Mouse (Mus musculus) limb, embryonic 11.5 days (tissue): ENCODE measurements around the gene Ino80d. TPM values are rescaled to one million over a fixed set of nuclear protein-coding genes. Genes with fewer than 3 reads are reported as not detected.

Source experiments
- ATAC-seq: fragments of 200-750 bp; cut with Nextera tagmentation; 2 replicates; pipeline ENCODE4 v1.8.0; 2017; ENCODE audit warnings: low read depth; ENCODE audit not compliant: insufficient number of reproducible peaks, low FRiP score, low TSS enrichment
- DNase-seq: peaks from one replicate; pipeline ENCODE4 v3.0.0-alpha.2; 2015; ENCODE audit warnings: low spot score
- H3K27ac ChIP-seq: fragments of 300-500 bp; sonication (generic); replicated peaks from 2 replicates; pipeline ENCODE4 v1.5.1; 2014; ENCODE audit warnings: low read depth, mild to moderate bottlenecking, low read length
- H3K27me3 ChIP-seq: fragments of 300-500 bp; sonication (generic); 2 replicates; pipeline ENCODE4 v1.6.1; 2014; ENCODE audit warnings: mild to moderate bottlenecking, low read length, mixed read lengths; ENCODE audit not compliant: control insufficient read depth, insufficient read depth
- H3K36me3 ChIP-seq: fragments of 300-500 bp; sonication (generic); 2 replicates; pipeline ENCODE4 v1.6.1; 2014; ENCODE audit warnings: mild to moderate bottlenecking, low read length, moderate library complexity, mixed read lengths; ENCODE audit not compliant: control insufficient read depth, insufficient read depth
- H3K4me1 ChIP-seq: fragments of 300-500 bp; sonication (generic); 2 replicates; pipeline ENCODE4 v1.6.1; 2014; ENCODE audit warnings: low read length, mixed read lengths; ENCODE audit not compliant: control insufficient read depth, insufficient read depth
- H3K4me2 ChIP-seq: fragments of 300-500 bp; sonication (generic); 2 replicates; pipeline ENCODE4 v1.6.1; 2014; ENCODE audit warnings: low read depth, mild to moderate bottlenecking, moderate library complexity; ENCODE audit not compliant: severe bottlenecking
- H3K4me3 ChIP-seq: fragments of 300-500 bp; sonication (generic); 2 replicates; pipeline ENCODE4 v1.5.1; 2014; ENCODE audit warnings: low read depth, low read length
- H3K9ac ChIP-seq: fragments of 300-500 bp; sonication (generic); 2 replicates; pipeline ENCODE4 v1.6.1; 2014; ENCODE audit warnings: mild to moderate bottlenecking, low read length
- H3K9me3 ChIP-seq: fragments of 300-500 bp; sonication (generic); 2 replicates; pipeline ENCODE4 v1.6.1; 2016; ENCODE audit warnings: low read length; ENCODE audit not compliant: control insufficient read depth
- WGBS: fragments of 180-500 bp; shearing (Covaris S2); extraction: QIAGEN DNeasy Blood & Tissue Kit; methylation state at CpG from one replicate; pipeline ENCODE4 v1.1.7; 2014; 5-methylcytosine and 5-hydroxymethylcytosine counted together
- polyA plus RNA-seq: library from polyadenylated mRNA; unstranded; fragments of >200 nt; fragmentation: Nextera tagmentation; extraction: Ambion mirVana; gene quantifications from 2 replicates; pipeline ENCODE4 v1.2.1, GENCODE M21; 2014

Gene Ino80d
- polyA plus RNA-seq, 1 experiment from 2014 or later: 9.7 TPM

DNA sequence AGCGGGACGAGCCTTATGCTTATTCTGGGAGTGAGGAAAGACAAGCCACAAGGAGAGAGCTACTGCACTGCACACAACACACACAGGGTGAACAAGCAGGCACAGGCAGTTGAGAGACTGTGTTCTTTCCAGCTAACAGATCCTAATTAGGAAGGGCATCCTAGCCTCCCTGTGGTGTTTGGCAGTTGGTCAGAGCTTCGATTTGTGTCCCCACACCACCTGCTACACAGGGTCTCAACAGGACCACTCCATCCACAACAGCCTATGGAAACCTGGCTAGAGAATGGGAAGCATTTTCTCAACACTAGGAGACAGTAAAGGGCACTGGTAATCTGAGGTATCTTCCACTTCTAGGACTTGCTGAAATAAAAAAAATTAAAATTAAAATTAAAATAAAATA lies 57.1 kb downstream of the Ino80d start:
- no peaks in the 10 kb centered on the region for H3K4me1 ChIP-seq
- H3K4me3 ChIP-seq: no peak overlapping the region
- ATAC-seq (no peak), DNase-seq (no peak)
- H3K36me3 ChIP-seq: peaks cover 23% of the 10 kb centered on the region
- no peaks in the 10 kb centered on the region for H3K27me3 ChIP-seq
- H3K4me2 ChIP-seq: no peak overlapping the region
- no peak overlapping the region for H3K27ac ChIP-seq
- H3K9me3 ChIP-seq: no peaks in the 10 kb centered on the region
- H3K9ac ChIP-seq: no peak overlapping the region
- 90% methylated on average over 3 of the region's 3 CpGs for WGBS

DNA sequence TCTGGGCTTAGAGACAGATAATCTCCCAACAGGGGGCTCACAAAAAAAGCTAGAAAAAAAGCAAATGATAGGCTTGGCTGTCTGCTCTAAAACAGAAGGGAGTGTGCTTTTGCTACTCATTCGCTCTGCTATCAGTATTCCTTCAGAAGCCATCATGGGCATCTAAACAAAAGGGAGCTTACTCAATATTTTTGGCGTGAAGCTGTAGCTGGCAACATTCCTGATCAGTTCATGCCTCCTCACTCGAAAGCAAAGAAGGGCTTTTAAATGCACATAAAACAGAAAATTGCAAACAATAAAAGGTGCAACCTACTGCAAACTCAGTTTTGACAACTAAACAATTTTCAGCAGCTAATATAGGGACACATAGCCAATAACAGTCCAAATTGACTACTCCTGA lies 59.1 kb downstream of the Ino80d start:
- Histone ChIP-seq H3K27ac (no peak overlapping the region), H3K9me3 (no peaks in the 10 kb centered on the region), H3K4me2 (no peak overlapping the region), H3K9ac (no peak overlapping the region), H3K4me1 (no peaks in the 10 kb centered on the region), H3K27me3 (no peaks in the 10 kb centered on the region), H3K4me3 (no peak overlapping the region), H3K36me3 (peaks cover 13% of the 10 kb centered on the region)
- WGBS: 94% methylated on average over 3 of the region's 3 CpGs
- DNase-seq (no peak), ATAC-seq (no peak)

DNA sequence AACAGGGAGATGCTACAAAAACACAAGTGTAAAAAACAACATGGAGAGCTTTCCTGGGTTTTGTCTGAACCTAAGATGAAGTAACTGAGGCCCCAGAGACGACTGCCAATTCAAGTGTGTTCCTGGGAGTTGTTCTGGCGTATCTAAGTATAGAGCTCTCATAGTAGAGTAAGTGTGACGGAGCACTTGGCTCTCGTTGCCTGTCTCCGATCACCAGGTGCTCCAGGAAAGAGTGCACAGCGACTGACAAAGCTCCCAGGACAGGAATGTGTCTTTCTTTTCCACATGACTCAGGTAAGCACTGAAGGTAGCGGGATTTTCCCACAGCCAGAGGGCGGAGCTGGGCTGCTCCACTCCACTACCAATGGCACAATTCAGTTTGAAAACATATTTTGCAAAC lies 63.6 kb downstream of the Ino80d start:
- Histone ChIP-seq H3K9ac (no peak overlapping the region), H3K27me3 (no peaks in the 10 kb centered on the region), H3K27ac (no peak overlapping the region), H3K4me1 (no peaks in the 10 kb centered on the region), H3K4me3 (no peak overlapping the region), H3K4me2 (no peak overlapping the region), H3K9me3 (no peaks in the 10 kb centered on the region), H3K36me3 (0 out of 2 replicates have a peak, but pooled peaks cover 2% of the 10 kb centered on the region)
- ATAC-seq (no peak), DNase-seq (no peak)
- 89% methylated on average over 8 of the region's 8 CpGs for WGBS

DNA sequence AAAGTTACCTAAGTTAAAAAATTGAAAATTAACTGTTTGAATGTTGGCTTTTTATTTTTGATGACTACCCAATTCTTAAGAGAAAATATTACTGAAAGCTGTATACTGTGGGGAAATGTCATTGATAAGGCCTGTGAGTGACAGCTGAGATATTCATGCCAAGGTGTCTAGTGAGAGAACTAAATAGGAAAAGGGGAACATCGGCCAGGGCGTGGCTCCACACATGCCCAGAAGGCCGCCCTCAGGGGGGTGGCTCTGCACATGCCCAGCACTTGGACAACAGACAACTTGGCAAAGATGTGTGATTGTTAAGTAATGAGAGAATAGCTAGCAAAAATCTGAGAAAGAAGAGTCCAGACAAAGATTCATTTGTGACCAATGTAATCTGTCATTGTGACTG lies 64.5 kb downstream of the Ino80d start:
- 94% methylated on average over 3 of the region's 3 CpGs for WGBS
- Histone ChIP-seq H3K36me3 (0 out of 2 replicates have a peak, but pooled peaks cover 2% of the 10 kb centered on the region), H3K27me3 (no peaks in the 10 kb centered on the region), H3K9me3 (no peaks in the 10 kb centered on the region), H3K4me3 (no peak overlapping the region), H3K4me2 (no peak overlapping the region), H3K9ac (no peak overlapping the region), H3K27ac (no peak overlapping the region), H3K4me1 (no peaks in the 10 kb centered on the region)
- ATAC-seq (no peak), DNase-seq (no peak)

DNA sequence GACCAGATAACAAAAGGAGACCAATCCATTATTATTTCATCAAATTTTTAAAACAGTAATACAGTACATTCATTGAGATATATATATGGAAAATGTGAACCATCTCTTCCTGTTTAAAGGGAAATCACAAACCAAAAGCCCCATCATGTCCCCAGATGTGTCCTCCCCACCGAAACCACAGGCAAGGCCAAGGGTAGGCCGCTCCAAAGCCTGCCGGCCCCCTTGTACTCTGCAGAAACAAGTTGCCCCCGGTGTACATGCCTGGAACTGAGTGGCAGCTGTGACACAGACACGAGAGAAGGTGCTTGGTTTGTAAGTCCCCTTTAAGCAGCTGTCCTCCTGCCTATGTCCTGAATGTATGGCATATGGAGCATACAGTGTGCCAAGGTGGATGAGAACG lies 66.5 kb downstream of the Ino80d start:
- 90% methylated on average over 6 of the region's 6 CpGs for WGBS
- Histone ChIP-seq H3K9ac (no peak overlapping the region), H3K27ac (no peak overlapping the region), H3K4me1 (no peaks in the 10 kb centered on the region), H3K4me3 (no peak overlapping the region), H3K36me3 (0 out of 2 replicates have a peak, but pooled peaks cover 2% of the 10 kb centered on the region), H3K4me2 (no peak overlapping the region), H3K27me3 (no peaks in the 10 kb centered on the region), H3K9me3 (no peaks in the 10 kb centered on the region)
- ATAC-seq (no peak), DNase-seq (no peak)

DNA sequence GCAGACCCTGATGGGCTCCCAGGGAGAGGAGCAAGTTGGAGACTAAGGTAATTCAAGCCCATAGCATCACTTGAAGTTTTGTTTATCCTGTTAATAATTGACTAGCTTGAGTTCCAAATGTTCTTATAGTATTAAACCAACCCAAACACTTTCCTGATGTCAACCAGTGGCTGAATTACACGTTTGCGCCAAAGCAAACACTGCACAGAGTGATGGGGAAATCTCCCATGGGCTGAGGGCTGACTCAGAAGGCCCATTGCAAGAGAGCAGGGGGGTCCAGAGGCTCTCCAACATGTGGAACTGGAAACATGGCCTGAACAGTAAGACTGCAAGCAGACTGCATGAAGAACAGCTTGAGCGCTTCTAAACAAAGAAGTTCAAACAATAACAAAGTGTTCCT lies 81.5 kb downstream of the Ino80d start:
- no peak overlapping the region for H3K27ac ChIP-seq
- no peaks in the 10 kb centered on the region for H3K4me1 ChIP-seq
- H3K4me3 ChIP-seq: no peak overlapping the region
- no peak overlapping the region for H3K9ac ChIP-seq
- ATAC-seq (no peak), DNase-seq (no peak)
- 87% methylated on average over 3 of the region's 3 CpGs for WGBS
- no peaks in the 10 kb centered on the region for H3K9me3 ChIP-seq
- H3K36me3 ChIP-seq: no peaks in the 10 kb centered on the region
- no peak overlapping the region for H3K4me2 ChIP-seq
- no peaks in the 10 kb centered on the region for H3K27me3 ChIP-seq

DNA sequence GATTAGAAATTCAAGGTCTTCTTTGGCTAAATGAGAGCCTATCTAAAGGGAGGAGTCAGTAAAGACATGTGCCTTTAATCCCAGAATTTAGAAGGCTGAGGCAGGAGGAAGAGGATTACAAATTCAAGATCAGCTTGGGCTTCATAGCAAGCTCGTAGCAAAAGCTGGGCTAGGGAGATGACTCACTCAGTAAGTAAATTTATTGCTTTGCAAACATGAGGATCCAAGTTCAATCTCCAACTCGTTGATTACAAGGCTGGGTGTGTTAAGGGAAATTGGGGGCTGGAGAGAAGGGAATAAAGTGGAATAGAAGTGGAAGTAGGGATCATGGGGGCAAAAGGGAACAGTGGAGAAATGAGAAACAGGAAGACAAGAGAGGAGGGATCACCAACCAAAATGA lies 94.6 kb downstream of the Ino80d start:
- Histone ChIP-seq H3K36me3 (no peaks in the 10 kb centered on the region), H3K4me2 (no peak overlapping the region), H3K9me3 (no peaks in the 10 kb centered on the region), H3K27me3 (no peaks in the 10 kb centered on the region), H3K9ac (no peak overlapping the region), H3K27ac (no peak overlapping the region), H3K4me3 (no peak overlapping the region), H3K4me1 (no peaks in the 10 kb centered on the region)
- DNase-seq (no peak), ATAC-seq (no peak)
- WGBS: 60% methylated on average over 2 of the region's 2 CpGs

DNA sequence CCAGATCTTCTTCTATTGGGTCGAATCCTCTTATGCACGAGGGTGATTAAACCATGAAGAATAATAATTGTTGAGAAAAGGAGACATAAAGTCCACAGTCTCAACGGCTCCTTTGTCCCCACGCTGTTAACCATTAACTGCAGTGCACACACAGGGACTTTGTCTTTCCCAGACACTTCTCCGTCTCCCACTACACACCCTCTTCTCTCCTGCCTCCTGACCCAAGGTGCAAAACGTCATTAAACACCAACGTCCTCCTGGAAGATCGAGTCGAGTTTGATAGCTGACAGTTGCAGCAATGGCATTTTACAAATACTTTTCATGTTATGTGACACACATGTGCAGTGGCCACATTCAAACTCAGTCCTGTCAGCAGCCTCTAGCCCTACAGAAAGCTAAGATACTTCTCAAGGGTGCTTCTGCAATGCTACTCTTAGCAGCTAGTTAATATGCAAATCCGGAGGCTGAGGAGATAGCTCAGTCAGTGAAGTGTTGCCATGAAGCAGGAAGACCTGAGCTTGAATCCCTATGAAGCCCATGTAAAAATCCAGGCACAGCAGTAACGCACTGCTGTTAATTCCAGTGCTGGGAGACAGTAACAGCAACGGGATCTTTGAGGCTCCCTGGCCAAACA lies 109.3 kb downstream of the Ino80d start:
- no peaks in the 10 kb centered on the region for H3K9me3 ChIP-seq
- DNase-seq: no peak
- 63% methylated on average over 12 of the region's 12 CpGs for WGBS

DNA sequence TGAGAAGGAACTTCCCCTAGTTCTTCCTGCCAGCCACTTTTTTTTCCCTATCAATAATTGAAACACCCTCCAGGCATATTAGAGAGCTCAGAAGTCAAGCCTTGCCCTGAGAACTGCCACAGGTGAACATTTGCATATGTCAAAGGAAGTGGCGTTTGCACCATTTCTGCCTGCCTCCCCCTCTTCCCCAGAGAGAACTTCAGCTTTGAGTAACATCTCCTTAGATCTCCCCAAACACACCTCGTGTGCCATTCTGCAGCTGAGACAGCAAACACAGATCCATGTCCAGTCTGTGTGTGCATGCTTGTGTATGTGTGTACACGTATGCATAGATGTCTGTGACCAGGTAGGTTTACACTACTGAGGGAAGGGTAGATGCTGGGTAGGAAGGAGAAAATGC lies 112.6 kb downstream of the Ino80d start:
- Histone ChIP-seq H3K4me3 (no peak overlapping the region), H3K4me1 (no peaks in the 10 kb centered on the region), H3K9ac (no peak overlapping the region), H3K36me3 (no peaks in the 10 kb centered on the region), H3K9me3 (no peaks in the 10 kb centered on the region), H3K27ac (no peak overlapping the region), H3K27me3 (no peaks in the 10 kb centered on the region), H3K4me2 (no peak overlapping the region)
- no peak for DNase-seq
- no peak for ATAC-seq
- 82% methylated on average over 3 of the region's 3 CpGs for WGBS

More for the DNA sequence above, 109.3 kb downstream of the Ino80d start:
- Histone ChIP-seq H3K36me3 (no peaks in the 10 kb centered on the region), H3K27me3 (no peaks in the 10 kb centered on the region), H3K27ac (no peak overlapping the region), H3K4me2 (no peak overlapping the region), H3K4me1 (no peaks in the 10 kb centered on the region), H3K4me3 (no peak overlapping the region), H3K9ac (no peak overlapping the region)
- ATAC-seq: no peak
